Comparison of ENCODE assay signal across 15 mouse cellular contexts in the genomic region with DNA sequence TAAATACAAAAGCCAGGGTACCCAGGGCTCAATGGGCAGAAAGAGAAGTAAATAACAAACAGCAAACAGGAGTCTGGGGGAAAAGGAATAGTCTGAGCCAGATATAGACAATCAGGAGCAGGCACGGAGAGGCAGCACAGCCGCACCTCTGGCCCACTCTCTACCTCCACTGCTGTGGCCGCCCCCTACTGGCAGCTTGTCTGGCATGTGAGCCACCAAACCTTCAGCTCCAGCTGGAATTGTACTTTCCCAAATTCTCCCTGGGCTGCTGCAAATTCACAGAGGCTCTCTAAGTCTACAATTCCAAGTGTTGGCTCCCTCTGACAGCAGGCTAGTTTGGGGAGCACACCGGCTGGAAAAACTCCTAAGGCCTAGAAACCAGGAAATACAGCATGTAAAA. TPM values are rescaled to one million over a fixed set of nuclear protein-coding genes. Genes with fewer than 3 reads are reported as not detected.
DNase-seq lines count a peak whose midpoint lies in the region; ATAC-seq and TF ChIP-seq lines count a peak whose summit lies in the region.
"Had no signal": no experiment of that assay in that cellular context is flagged by ENCODE, and none has a peak within 500 bp of the region (broad histone marks: within the 10 kb centered on the region; RNA-seq: fewer than 3 reads in every experiment).

No protein-coding gene starts in this region.

- CTCF ChIA-PET in Patski (lab: Charles Lee): interaction anchor here (1.1 to 1.9 kb wide), 2 partner anchors 124 to 135 kb away, joined by 3 to 6 read pairs; no protein-coding TSS in a partner anchor

- TF ChIP-seq CTCF in gastrocnemius, adult 2 months (IDR thresholded peaks at IDR 0.05): peak; percentile 42
- TF ChIP-seq CTCF in lung, adult 2 months (IDR thresholded peaks at IDR 0.05; ENCODE audit: insufficient read depth, low read length): peak; percentile 24; the same call in 1 of the 2 replicates
- TF ChIP-seq CTCF in Patski (IDR thresholded peaks at IDR 0.05): peak; percentile 54
- TF ChIP-seq CTCF in small intestine, adult 2 months (IDR thresholded peaks at IDR 0.05; ENCODE audit: extremely low read depth, insufficient read length, insufficient replicate concordance, low read depth, low read length): peak; percentile 61; the same call in 1 of the 2 replicates

- POLR2A ChIA-PET in Patski (lab: Charles Lee): no interaction called here

- WGBS in lung, adult 2 months: 55% methylated on average over 4 of the region's 4 CpGs
- 54% methylated on average over 4 of the region's 4 CpGs for WGBS in small intestine, adult 2 months

- H3K4me1 ChIP-seq in lung, adult 2 months (ENCODE audit: control insufficient read depth, insufficient read depth, low read length): no peaks in the 10 kb centered on the region
- peaks cover 4% of the 10 kb centered on the region; the same call in 1 of the 2 replicates for H3K4me1 ChIP-seq in small intestine, adult 2 months (ENCODE audit: control insufficient read depth, insufficient read depth, insufficient read length, low read length)
- H3K4me1 ChIP-seq: limb, embryonic 13.5 days; neural tube, embryonic 12.5 days had no signal

- no peak for TF ChIP-seq POLR2A in lung, adult 2 months (IDR thresholded peaks at IDR 0.05; ENCODE audit: borderline replicate concordance, extremely low read depth, low read depth, low read length)
- no peak for TF ChIP-seq POLR2A in small intestine, adult 2 months (IDR thresholded peaks at IDR 0.05; ENCODE audit: low read depth, low read length)

- H3K27ac ChIP-seq in gastrocnemius, adult 2 months: no peak overlapping the region
- H3K27ac ChIP-seq in small intestine, adult 2 months (ENCODE audit: insufficient read depth, low read depth, low read length): no peak overlapping the region
- H3K27ac ChIP-seq: limb, embryonic 13.5 days; neural tube, embryonic 12.5 days had no signal

- in situ Hi-C loops in Patski (cut with MboI; ENCODE audit: low pct_unique_long_range_greater_than_20kb): no loop called here

- intact Hi-C loops in gastrocnemius, adult 2 months (cut with DNase I): loop anchor here (5.0 kb wide), 1 partner anchor 248 kb away; no protein-coding TSS in a partner anchor

- DNase-seq in gastrocnemius, adult 2 months: peak; percentile 31
- DNase-seq in gastrocnemius, adult 8-10 months (ENCODE audit: low spot score in 2 of 2): no peak
- DNase-seq in lung, adult 2 months: no peak
- DNase-seq in lung, adult 18-20 months: no peak
- DNase-seq in Patski (ENCODE audit: low read depth, low spot score): no peak
- no peak for DNase-seq in ovary, postnatal 36 days (ENCODE audit: low spot score)
- DNase-seq in retina, postnatal 1 day: no peak
- DNase-seq: gastrocnemius, postnatal 10 days; layer of hippocampus, adult 9-11 months; thymus, postnatal 25 days had no signal

- H3K36me3 ChIP-seq in small intestine, adult 2 months (ENCODE audit: control insufficient read depth, insufficient read depth, low read length): no peaks in the 10 kb centered on the region
- H3K36me3 ChIP-seq: limb, embryonic 13.5 days; neural tube, embryonic 12.5 days had no signal

- no peak for ATAC-seq in Patski
- ATAC-seq: intestine, embryonic 16.5 days had no signal

- no peak overlapping the region for H3K4me3 ChIP-seq in gastrocnemius, adult 2 months
- H3K4me3 ChIP-seq in lung, adult 2 months (replicated peaks; ENCODE audit: extremely low read depth, low read depth, low read length): no peak overlapping the region
- no peak overlapping the region for H3K4me3 ChIP-seq in small intestine, adult 2 months (ENCODE audit: low read depth, low read length)
- H3K4me3 ChIP-seq: limb, embryonic 13.5 days; neural tube, embryonic 12.5 days had no signal

- peaks cover 8% of the 10 kb centered on the region for H3K27me3 ChIP-seq in Patski
- no peaks in the 10 kb centered on the region for H3K27me3 ChIP-seq in small intestine, adult 2 months (ENCODE audit: control insufficient read depth, insufficient read depth, low read length)
- H3K27me3 ChIP-seq: limb, embryonic 13.5 days; neural tube, embryonic 12.5 days had no signal

RNA-seq across cellular contexts. Expression of gene Emp2, which starts 39.3 kb away (rescaled TPM):
- 1 to 10 TPM; 4.2 to 6.7 TPM for total RNA-seq in gastrocnemius, adult 2 months (2021)
- total RNA-seq in gastrocnemius, adult 8-10 months (2022): 1 to 10 TPM; 3.0 to 4.8 (median 4.1) TPM
- polyA plus RNA-seq in lung, adult 2 months (2012; rRNA removed): 763 and 1,000 TPM in 2 replicates
- 14.1 TPM for polyA plus RNA-seq in Patski (2021)
- 5.3 and 5.5 TPM in 2 replicates for polyA plus RNA-seq in small intestine, adult 2 months (2012; rRNA removed)
- total RNA-seq: common myeloid progenitor, adult 5-6 weeks had no signal

Comparison
In these comparisons a context has a peak if more than half of its experiments do, and no peak if none do; other contexts are left out.
1. RNA of gene Emp2, which starts 39.3 kb away (polyA plus RNA-seq): 763 to 1,000 TPM in lung, adult 2 months; 14.1 TPM in Patski (single experiment) and 5.3 to 5.5 TPM in small intestine, adult 2 months; every median in the first group is over 10 times any median in the second.
2. Peak in every context shown above with its lines, with median percentiles within 50 percentile points of each other: CTCF ChIP-seq.